Mouse (Mus musculus) natural killer cell, adult 2 months (primary cell): ENCODE data around the gene Ralgps1.

ENCODE experiments used
- DNase-seq, 2 experiments: peaks; one replicate each; pipeline ENCODE4 v3.0.0; 2022; ENCODE audit warnings: low spot score in 2 of 2

Ralgps1 gene

DNA sequence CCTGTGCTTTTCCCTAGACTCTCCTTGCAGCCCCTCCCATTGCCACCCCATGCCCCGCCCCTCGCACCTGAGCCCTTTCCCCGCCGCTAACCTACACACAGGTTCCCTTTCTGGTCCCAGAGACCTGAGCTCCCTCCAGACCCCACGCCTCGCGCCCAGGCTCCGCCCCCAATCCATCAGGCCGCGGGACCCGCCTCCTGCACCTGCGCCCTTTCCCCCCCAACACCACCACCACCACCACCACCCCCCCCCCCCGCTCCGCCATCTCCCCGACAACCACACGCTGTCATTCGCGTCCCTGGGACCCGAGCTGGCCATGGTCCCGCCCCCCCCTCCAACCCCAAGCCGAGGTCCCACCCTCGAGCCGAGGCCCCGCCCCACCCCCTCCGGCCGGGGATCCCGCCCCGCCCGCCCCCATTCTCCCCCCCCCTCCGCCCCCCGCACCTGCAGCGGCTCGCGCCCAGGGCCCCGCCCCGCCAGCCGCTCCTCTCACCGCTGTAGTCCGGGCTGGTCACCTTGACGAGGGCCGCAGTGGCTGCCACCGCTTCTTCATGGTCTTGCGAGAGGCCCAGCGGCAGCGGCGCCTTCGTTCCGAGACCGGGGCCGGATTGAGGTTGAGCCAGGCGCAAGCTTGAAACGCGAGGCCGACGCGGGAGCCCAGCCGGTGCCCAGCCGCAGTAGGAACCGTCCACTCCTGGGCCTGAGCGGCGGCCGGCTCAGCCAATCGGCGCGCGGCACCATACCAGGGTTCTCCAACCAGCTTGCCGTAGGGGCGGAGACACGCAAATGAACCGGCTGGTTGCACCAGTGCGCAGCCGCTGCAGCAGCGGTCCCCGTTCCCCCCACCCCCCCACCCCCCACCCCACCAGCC lies at the start of gene Ralgps1:
TSS of gene Ralgps1 (minus strand) at position 710 of the 871 bp plus-strand sequence.
- peak; percentile 90 to 93 for DNase-seq

DNA sequence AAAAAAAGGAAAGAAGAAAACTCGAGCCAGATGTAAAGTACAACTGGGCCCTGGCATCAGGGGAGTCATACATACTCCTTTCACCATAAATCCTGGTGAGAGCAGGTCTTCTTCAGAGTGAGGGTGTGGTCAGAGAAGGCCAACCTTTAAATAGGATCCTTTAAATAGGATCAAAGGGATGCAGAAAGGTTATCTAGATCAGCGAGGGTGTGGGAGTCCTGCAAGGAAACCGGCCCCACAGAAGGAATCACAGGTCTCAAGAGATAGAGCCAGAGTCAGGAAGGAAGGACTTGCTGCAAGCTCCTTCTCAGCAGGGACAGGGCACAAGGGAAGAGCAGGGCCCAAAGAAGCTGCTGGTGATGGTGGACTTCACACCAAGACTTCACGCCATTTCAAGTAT lies 46.2 kb upstream of the Ralgps1 start:
- no peak for DNase-seq

DNA sequence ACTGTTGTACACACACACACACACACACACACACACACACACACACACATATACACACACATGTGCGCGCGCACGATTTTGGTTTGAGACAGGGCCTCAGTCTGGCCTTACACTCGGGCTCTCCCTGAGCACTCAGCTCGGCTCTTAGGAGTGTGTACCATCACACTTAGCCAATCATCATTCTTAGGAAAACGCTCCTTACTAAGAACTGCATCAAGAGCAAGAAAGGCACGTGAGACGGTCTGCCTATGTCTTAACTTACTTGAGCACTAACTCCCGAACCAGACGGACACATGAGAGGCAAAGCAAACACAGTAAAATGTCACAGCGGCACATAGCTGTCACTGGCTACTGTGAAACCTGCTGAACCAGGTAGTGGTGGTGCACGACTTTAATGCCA lies 42.7 kb upstream of the Ralgps1 start:
- DNase-seq: no peak

DNA sequence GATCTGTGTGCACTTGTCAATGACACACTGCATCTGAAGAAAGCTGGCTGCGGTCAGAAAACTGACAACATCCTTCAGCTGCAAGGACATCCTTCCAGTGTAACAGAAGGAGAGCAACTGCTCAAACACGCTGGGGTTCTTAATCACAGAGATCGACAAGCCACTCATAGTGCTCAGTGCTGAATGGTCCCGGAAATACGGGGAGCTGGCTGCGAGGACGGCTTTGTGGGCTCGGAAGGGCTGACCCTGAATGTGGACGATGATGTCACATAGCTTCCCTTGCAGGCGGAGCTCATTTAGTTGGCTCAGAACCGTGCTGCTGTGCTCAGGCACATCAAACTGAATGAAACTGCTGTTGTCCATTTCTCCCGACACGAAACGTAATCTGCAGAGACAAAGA lies 40.8 kb upstream of the Ralgps1 start:
- no peak for DNase-seq

DNA sequence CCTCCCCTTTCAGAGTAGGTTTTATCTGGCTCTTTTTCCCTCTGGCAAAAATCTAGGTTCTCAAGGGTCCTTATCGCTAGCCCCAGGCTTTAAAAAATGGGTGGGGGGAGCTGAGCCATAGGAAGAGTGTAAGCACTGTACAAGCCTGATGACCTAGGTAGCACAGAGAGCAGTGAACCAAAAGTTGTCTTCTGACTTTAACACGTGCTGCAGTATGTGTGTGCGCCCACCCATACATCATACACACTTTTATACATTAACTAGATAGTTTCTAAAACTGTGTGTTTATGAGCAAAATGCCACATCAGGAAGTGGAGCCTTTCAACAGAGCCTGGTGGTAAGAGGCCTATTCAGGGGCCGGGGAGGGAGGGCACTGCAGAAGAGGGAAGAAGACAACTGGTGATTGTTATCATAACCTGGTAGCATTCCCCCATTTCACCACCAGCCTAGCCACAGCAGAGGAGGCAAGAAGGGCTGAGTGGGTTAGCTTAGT lies 32.3 kb upstream of the Ralgps1 start:
- no peak for DNase-seq

DNA sequence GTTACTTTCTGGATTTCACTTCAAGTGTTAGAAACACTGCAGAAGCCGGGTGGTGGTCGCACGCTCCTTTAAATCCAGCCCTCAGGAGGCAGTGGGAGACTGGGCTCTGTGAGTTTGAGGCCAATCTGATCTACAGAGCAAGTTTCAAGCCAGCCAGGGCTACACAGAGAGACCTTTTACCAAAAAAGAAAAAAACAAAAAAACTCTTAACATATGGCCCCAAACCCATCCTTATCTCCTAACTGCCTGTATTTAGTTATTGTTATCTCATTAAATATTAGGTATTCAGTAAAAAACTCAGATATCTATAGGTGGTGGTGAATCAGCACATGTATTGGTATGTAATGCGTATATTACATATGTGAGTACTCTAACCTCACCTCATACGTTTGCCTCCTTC lies 31.4 kb upstream of the Ralgps1 start:
- DNase-seq: no peak

DNA sequence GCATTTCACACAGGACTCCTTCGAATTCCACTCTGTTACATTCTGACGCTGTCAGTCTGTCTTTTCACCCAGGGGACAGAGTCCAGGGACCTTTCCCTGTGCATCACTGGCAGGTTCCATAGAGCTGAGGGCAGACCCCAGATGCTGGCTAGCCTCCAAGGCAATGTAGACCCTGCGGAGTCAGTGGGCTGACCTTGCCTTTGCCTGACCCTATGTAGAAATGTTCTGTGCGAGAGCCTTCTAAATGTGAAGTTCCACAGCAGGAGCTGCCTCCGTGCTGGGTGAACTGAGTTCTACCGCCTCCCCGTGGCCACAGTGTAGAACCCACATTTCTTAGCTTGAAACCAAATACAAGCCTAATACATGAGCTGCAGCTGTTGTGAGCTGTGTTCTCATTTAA lies 30.9 kb upstream of the Ralgps1 start:
- DNase-seq: peak in 1 of 2 experiments; percentile 31

DNA sequence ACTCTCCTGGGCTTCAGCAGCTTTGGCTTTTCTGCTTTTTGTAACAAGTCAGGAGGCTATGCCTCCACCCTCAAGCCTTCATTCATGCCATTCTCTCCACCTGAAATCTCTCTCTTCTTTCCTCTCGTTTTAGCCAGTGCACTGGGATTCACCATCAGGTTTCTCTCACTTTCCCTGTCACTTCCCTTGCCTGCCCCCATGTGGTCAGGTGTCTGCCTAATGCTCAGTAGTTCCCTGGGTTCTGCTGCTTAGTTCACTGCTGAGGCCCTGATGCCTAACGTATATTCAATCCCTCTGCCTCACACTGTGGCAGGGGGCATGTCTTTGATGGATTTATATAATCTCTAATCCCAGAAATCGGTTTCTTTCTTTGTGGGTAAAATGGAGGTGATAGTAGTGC lies 29.9 kb upstream of the Ralgps1 start:
- DNase-seq: no peak

DNA sequence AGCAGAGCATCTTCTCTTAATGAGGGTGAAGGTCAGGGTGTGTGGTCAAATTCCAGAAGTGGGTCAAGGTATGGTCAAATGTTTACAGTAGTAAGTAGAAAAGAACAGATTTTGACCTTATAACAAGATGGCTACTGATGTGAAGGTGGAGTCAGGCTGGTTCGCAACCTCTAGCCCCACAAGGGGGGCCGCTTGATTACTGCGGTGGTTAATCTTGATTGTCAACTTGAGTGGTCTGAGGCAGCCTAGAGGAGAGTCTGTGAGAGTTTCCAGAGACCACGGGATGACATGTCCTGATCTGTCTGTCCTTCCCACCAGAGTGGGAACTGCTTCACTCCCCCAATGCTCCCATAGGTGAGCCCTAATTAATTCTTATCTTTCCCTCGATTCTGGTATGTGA lies 29.3 kb upstream of the Ralgps1 start:
- no peak for DNase-seq

DNA sequence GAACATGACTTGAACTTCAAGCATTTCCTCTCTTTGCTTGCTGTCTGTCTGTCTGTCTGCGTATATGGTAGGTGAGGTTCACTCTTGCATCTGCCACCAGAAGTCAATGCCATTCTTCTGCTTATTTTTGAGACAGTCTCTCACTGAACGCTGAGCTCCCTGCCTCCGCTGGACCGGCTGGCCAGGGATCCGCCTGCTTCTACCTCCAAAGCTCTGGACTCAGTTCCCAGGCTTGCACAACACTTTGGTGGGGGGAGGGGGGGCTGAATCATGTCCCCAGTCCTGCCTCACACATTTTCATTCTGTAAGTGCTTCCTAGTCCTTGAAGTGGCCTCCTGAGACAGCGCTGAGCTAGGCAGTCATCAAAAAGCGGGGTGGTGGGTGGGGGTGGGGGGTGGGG lies 27.8 kb upstream of the Ralgps1 start:
- DNase-seq: no peak

DNA sequence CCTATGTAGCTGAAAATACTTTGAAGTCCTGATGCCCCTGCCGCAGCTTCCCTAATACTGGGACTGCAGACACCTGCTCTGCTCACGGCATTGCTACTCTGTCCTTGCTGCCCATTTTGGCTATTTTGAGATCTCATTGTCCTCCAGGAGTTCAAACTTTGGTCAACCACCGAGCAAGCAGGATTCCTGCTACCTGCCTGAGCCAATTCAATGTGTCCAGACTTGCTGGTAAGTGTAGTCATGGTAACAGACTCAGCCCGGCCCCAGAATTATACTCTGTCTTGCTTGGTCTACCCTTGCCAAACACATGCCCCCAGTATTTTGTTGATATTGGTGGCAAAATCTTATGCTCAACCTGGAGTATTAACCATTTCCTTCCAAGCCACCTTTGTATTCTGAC lies 25.8 kb upstream of the Ralgps1 start:
- no peak for DNase-seq

DNA sequence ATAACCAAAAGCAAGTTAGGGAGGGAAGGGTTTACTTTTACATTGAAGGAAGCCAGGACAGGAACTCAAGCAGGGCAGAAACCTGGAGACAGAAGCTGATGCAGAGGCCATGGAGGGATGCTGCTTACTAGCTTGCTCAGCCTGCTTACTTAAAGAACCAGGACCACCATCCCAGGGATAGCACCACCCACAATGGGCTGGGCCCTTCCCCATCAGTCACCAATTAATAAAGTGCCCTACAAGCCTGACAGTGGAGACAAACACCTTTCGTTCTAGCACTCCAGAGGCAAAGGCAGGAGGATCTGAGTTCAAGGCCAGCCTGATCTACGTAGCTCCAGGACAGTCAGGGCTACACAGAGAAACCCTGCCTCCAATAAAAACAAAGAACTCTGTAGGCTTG lies 23.8 kb upstream of the Ralgps1 start:
- no peak for DNase-seq

DNA sequence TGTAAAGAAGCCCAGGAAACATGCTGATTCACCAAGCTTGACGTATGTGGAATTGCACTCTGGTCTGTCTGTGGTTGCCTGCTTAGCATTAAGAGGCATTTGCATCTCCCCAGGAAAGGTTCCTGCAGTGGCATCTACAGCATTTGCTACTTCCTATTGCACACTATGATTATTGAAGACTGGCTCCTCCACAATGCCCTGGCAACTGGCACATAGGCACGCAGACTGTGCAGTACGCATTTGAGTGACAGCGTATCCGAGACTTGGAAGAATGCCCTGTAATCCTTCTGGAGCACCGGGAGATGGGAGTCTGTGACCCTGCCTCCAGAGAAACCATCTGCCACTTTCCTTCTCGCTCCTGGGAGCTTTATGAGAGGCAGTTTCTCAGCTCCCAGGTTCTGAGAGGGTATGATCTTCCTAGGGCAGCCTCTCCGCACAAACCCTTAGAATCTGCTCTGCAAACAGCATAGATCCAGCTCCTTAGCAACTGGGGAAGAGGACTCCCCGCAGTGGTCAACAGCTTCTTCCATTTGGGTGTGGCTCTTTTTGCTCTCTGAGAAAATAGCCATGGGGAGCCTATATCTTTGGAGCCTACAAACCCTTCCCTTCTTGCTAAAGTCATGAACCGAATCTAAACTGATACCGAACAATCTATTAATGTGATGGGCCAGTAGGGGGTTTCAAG lies 22.8 kb upstream of the Ralgps1 start:
- no peak for DNase-seq

DNA sequence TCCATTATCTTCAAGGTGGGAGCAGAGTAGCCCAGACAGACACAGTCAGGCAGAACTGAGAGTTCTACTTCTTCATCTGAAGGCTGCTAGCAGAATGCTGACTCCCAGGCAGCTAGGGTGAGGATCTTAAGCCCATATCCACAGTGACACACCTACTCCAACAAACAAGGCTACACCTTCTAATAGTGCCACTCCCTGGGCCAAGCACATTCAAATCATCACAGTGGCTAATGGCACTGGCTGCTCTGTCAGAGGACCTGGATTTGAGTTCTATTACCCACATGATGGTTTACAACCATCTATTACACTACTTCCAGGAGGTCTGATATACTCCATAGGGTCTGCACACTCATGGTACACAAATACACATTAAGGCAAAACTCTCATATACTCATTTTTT lies 21.7 kb upstream of the Ralgps1 start:
- no peak for DNase-seq

DNA sequence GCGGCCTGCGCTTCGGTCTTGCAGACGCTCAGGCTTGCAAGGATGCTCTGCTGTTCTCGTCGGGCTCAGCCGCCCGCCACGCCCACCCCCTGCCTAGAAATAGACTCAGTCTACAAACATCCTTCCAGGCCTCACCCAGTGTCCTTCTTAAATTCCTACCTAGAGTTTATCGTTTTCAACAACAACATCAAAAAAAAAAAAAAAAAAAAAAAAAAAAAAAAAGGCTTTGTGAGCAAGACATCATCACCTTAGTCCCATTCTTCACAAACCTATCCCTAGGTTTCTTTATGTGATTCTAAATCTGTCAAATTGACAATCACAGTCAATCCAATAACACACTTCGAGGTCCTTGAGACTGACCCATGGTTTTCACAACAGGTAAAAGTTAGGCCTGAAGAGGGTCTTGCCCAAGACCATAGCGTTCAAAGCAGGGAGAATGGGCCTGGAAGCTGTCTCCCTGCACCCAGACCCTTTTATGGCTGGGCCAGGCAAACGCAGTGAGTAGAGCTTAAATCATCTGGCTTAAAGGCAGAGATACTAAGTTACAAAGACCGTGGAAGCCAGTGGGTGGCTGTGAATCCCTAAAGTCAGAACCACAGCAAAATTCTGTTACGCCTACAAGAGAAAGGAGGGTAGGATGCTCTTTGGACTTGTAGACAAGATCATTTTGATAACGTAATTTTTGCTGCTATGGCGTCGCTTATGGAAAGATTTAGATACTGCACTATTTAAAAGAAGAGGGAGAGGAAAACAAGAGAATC lies 542 bp upstream of the Ralgps1 start:
- DNase-seq: no peak

DNA sequence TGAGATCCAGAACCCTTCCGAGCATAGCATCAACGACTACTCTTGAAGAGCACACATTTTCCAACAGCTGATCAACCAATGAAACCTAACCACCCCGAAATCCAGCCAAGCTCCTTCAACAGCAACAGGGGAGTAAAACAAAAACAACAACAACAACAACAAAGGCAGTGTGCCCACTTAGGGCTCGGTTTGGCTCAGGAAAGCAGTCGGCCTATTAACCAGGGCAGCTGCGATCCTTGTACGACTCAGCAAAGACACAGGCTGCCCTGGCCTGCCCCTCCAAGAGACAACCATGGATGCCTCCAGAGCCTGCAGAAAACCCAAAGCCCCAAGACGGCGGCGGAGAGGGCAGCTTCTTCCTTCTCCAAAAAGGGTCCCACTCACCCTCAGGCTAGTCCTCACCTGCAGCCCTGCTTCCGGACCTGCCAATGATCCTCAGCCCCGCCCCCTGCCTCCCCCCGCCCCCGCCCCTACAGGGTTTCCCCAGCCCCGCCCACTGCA lies 960 bp downstream of the Ralgps1 start:
- DNase-seq: peak in 1 of 2 experiments; percentile 13

DNA sequence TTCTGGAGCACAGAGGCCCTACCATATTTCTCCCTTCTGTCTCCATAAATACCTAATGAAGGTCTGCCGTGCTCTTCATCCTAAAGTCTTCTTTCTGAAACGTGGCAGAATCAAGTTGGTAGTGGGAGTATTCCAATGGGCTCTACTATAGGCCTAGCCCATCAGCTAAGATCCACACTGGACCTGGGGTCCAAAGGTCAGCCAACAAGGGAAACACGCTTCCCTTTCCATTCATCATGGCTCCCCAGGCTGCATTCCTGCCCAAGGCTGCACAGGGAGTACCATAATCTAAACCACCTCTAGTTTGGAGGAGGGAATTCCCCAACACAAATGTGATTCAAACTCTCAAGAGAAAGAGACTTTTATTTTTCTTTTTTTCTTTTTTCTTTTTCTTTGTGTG lies 1.8 kb downstream of the Ralgps1 start:
- no peak for DNase-seq

DNA sequence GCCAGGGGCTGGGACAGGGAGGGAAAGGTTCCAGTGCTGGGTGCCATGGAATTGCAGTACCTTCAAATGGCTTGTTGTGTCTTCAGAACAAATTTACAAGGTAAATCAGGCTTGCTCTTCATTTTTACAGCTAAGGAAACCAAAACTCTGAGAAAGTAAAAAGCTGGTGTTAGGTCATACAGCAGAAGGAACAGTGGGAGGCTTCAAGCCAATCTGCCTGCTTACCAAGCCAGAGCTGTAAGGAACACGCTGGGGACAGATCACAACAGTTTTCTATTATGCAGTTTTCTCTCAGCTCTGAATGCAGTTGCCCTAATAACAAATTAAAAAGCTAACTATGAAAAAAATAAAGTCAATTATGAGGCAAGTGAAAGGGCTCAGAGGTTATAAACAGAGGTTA lies 2.8 kb downstream of the Ralgps1 start:
- DNase-seq: no peak

DNA sequence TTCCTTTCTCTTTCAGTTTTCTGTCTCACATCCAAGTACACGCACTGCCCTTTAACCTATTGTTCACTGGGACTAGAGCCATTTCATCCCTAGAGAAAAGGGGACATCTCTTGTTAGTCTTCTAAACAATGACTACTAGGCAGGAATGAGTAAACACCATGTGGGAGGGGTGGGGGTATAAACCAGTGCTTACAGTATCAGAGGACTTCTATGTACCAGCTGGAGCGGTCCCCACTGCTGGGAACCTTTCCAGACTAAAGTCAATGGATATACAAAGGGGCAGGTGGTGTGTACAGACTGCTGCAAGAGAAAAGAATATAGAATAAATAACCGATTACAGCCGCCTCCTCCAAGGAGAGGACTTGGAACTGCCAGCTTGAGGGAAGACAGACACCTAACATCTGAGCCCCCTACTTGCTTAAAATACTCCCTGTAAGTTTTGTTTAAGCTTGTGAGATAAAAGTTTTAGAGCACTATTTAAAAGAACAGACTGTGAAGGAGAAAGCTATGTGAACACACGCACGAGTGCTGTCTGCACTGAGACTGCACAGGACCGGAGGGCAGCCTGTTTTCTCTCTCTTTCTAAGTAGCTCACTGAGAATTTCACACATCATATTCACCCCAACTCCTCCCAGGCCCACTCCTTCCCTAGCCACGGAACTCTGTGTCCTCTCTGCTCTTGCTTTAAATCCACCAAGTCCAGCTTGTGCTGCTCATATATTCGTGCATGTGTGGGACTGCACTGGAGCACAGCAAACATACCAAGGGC lies 5.4 kb downstream of the Ralgps1 start:
- no peak for DNase-seq

DNA sequence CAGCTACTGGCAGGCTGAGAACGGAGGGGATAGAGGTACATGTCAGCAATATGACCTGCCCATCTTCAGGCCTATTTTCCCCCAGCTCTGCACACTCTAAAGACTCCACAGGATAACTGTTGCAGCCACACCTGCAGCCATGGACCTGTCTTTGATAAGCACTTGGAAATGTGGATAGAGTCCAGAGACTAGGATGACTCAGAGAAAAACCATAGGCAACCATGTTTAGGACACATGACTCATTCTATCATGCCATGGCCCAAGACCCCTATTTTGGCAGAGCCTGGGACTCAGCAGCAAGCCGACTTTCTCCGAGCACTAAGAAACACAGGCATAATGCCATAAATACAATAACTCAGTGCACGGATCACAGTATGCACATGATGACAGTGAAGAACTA lies 6.6 kb downstream of the Ralgps1 start:
- no peak for DNase-seq

DNA sequence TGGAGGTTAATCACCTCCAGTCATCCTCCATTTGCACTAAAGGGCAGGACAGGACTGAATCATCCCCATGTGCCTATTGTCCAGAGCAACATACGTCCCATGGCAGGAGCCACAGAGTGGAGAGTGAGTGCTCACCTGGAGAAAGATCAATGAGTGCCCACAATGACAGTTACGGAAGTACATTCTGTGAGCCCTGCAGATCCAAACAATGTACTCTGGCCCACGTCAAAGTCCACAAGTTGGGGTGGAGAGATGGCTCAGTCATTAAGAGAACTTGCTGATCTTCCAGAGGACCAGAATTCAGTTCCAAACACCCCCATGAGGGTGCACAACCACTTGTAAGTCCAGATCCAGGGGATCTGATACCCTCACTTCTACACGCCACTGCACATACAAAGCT lies 7.4 kb downstream of the Ralgps1 start:
- DNase-seq: no peak
